Mouse (Mus musculus) left cerebral cortex, postnatal 14 days (tissue): ENCODE data around the gene Cdh12. TPM values are rescaled to one million over a fixed set of nuclear protein-coding genes. Genes with fewer than 3 reads are reported as not detected.
A peak's percentile ranks its signal among the peaks of the same experiment; 100 is the strongest.
"Not testable (repeated sequence)": the region's sequence is repeated elsewhere in the genome, so short reads cannot be mapped to it uniquely, and the experiment has no call there.

Source experiments
- DNase-seq, 2 experiments: peaks; one replicate each; pipeline ENCODE4 v3.0.0; 2021 to 2022; ENCODE audit warnings: low spot score in 2 of 2, mixed read lengths in 1 of 2
- intact Hi-C: fragments of 180-260 bp; cut with DNase I; formaldehyde crosslinking; loops from one replicate; pipeline ENCODE4 v1.15.1; 2025
- total RNA-seq, 2 experiments: library from RNA; stranded (reverse); gene quantifications; 2 replicates each; pipeline ENCODE4 v1.2.3; 2021

Gene Cdh12
- total RNA-seq, 2 experiments from 2014 or later = 44.6 to 50.6 TPM

DNA sequence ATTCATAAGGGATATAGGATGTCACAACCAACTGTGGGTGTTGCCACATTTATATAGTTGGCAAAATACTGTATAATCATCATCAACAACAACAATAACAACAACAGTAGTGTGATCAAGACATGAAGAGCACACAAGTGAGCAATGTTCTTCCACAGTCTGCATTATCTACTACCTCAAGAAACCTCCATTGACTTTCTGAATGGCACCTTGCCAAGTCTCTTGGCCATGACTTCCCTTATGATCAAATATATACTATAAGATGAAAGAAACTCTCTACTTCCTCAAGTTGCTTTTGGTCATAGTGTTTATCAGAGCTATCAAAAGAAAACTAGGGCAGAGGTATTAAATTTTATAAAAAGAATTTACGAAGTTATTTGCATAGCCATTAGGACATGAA, 820.8 kb downstream of the Cdh12 start:
- DNase-seq = no peak
- intact Hi-C loops = no loop called here

DNA sequence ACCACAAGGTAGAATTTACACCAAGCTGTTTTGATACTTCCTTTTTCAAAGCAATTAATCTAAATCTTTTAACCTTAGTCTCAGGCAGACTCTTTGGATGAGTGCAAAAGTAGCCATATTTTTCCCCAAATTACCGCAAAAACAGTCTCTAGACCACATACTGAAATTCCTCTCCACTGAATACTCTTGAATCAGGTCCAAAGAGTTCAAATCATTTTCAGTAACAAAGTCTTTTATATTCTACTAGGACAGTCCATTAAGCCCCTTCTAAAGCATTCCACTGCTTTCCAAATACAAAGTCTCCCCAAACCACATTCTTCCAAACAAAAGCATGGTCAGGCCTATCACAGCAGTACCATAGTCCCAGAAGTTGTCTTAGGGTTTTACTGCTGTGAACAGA, 848.0 kb downstream of the Cdh12 start:
- no peak for DNase-seq
- intact Hi-C loops = no loop called here

DNA sequence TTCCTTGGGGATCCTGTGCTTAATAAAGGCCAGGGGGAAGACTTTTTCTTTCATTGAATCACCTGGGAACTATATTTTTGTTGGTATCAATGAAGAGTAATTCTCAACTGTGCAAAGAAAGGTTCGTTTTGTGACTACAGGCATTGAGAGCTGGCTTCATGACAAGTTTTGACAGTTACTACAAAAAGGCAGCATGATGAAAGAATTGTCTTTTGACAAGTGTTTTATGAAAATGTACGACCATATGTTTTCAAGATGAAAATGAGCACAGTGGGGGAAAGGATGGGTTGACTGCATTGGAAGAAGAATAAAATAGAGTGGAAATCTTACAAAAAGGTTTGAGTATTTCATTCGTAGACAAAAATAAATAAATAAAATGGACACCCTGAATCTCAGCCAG, 866.4 kb downstream of the Cdh12 start:
- intact Hi-C loops = no loop called here
- DNase-seq = no peak

DNA sequence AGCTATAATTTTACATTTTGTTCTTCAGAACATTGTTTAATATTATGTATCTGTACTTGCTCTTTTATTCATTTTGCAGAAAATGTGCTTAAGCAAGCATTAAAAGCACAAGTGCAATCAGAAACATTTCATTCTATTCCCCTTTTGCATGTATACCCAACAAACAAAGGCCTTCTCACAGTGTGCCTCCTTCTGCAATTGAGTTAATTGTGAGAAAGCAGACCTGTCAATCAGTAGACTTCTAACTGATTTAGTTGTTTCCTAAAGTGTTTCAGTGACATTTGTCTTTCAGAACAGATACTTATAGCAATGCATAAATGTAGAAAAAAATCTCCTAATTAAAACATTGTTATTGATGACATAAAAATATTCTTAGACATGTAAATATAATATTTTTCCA, 894.8 kb downstream of the Cdh12 start:
- intact Hi-C loops = no loop called here

DNA sequence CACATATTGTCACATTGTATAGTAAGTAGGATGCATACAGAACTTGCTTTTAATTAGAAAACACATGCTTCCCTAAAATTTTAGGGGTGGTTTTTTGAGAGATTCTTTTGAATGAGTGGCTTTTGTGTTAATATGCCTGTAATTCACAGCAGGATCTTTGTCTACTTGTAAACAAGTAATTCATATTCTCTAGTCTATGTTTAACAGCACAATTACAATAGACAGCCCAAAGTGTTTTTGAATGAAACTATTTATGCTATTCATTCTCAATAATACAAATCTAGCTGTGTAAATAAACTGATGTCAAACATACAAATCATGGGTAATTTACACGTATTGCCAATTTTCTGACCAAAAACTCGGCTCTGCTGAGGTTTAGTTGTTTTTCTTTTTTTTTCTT, 895.3 kb downstream of the Cdh12 start:
- no peak for DNase-seq
- intact Hi-C loops = no loop called here

More for the DNA sequence above, 894.8 kb downstream of the Cdh12 start:
- DNase-seq = no peak

DNA sequence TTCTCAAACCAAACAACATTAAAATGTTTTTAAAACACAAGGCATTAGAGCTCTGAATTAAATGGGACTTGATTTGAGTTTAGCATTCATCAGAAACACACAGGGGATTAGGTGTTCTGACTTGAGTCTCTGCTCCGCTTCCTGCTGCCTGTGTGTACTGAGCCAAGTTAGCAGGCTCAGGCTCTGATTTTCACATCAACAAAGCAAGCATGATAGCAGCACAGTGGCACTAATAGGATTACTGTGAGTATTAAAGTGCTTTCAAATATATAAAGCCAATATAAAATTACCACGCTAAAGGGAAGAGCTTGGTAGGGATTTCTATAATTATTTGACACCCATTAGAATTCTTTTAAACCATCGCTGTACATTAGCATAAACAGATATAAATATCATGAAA, 895.7 kb downstream of the Cdh12 start:
- intact Hi-C loops = no loop called here
- no peak for DNase-seq

DNA sequence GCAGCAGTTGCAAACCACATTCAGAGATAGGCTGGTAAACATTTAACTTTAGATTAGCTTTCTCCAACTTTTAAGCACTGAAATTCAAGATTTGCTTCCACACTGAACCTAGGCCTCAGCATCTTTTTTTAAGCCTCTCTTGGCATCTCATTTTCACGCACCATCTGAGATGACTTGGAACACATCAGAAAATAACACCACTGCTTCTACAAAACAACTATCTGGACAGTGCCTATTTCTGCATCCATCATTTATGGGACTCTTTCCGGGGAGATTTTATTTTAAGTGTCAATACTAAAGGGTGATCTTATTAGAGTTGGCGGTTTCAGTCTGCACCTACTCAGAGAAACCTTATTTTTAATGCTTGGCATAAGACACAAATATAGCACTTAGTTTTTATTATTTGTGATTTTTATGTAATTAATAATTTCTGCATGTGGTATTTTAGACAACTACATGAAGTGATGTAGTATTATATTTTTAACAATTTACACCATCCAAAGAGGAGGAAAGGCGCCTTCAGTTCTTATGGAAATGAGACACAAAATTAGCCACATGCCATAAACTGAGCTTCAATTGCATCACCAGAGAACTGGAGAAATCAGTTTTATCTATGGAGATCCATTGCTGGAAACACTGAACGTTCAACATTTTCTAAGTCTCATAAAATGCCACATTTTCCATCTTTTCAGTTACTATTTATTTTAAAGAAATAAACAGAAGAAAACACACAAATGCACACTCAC, 906.5 kb downstream of the Cdh12 start:
- DNase-seq = peak in 1 of 2 experiments; percentile 11
- intact Hi-C loops = no loop called here

DNA sequence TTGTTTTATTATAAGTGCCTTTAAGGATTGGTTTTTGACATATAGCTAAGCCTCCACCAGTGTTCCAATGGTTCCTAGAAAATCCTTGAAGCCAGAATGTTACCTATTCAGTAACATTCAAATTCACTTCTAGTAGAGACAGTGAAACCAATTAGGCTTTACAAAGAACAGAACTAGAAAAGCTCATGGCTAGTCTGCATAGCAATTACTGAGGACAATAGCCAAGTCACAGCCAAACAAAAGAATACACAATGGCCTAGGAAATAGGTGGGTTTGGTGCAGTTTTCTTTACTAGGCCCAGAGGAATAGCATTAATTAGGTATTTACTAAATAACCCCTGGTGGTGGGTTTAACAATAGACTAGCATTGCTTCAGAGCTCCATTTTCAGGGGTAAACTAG, 917.3 kb downstream of the Cdh12 start:
- no peak for DNase-seq
- intact Hi-C loops = no loop called here

DNA sequence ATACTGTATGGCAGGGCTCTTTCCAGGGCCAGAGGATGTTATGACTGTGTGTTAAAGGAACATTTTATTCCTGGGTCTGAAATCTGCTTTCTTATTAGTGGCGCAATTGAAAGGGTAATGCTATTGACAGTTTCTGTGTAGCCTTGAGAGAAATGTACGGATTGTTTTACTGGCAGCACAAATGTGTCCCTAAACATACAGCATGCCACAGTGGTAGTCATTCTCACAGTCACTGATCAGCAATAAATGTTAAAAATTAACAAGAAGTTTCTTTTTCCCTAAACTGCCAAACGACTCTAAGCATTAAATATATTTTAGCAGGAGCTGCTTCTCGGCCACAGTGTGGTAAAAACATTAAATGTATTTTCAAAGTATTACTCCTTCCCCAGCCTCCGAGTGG, 926.4 kb downstream of the Cdh12 start:
- DNase-seq = no peak
- intact Hi-C loops = no loop called here

DNA sequence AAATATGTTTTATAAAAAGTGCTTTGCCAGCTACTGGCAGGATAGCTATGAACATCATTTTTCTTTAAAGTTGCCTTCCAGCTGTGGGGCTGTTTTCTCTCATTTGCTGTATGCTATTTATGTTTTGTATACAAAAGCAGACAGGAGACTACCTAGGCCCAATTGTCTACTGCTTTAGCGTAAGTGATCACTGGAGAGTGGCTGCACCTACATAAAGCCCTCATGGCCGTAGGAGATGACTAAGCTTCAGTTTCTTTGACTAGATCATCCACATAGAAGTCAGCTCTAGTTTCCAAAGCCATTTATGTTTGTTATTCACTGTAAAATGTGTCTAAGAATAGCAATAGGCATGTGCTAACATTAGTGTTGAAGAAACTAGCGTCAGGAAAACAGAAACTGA, 926.8 kb downstream of the Cdh12 start:
- intact Hi-C loops = no loop called here
- DNase-seq = no peak

DNA sequence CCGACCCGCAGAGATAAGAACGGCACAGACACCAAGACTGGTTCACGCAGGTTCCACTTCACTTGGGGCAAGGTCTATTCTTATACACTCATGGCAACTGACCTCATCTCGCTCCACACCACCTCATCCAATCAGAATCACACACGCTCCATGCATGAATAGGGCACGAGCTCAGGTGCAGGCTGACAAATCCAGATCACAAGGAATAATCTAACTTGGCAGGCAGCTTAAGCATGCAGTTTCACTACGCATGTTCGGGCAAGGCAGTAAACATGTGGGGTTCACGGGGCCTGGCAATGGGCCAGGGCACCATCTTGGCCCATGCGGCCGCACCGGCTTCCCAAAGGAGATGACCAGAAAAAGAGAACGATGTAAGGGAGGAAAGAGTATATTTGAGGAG, 942.4 kb downstream of the Cdh12 start:
- not testable (repeated sequence) for DNase-seq
- intact Hi-C loops = loop anchor here (10.0 kb wide), 1 partner anchor 937 kb away; no protein-coding TSS in a partner anchor

DNA sequence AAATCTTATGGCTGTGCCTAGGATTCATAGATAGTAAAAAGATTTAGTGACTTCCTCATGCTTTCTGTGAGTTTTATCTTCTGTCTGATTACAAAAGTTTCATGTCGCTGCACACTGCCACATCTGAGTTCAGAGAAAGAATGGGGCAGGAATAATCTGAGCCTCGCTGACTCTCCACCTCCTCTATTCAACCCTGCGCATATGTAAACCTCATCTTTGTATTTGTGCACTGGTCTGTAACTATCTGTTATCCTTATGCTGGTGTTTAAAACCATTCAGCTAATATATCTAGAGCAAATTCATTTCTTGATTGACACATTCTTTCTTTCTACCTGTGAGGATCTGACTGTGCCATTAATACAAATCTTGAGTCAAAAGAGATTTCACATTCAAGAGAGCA, 944.0 kb downstream of the Cdh12 start:
- DNase-seq = no peak
- intact Hi-C loops = loop anchor here (10.0 kb wide), 1 partner anchor 938 kb away; no protein-coding TSS in a partner anchor

DNA sequence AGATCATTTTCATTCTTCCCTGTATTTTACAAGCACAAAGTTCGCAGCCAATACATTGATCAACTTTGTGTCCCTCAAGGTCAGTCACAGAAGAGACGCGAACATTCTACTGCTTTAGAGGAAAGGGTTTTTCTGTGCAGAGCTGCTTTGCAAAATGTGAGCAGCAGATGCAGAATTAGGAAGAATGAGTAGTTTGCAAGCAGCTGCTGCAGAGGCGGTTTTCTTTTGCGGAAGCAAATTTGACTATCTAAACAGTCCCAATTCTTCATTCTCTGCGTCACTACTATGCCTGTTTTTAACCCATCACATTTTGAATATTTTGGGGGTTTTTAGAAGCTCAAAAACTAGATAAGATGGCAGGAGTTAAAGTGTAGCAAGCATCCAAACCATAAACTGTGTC, 956.1 kb downstream of the Cdh12 start:
- intact Hi-C loops = loop anchor here (1.0 to 5.0 kb wide), 2 partner anchors 294 to 1933 kb away; no protein-coding TSS in a partner anchor
- DNase-seq = peak; percentile 54 to 66

DNA sequence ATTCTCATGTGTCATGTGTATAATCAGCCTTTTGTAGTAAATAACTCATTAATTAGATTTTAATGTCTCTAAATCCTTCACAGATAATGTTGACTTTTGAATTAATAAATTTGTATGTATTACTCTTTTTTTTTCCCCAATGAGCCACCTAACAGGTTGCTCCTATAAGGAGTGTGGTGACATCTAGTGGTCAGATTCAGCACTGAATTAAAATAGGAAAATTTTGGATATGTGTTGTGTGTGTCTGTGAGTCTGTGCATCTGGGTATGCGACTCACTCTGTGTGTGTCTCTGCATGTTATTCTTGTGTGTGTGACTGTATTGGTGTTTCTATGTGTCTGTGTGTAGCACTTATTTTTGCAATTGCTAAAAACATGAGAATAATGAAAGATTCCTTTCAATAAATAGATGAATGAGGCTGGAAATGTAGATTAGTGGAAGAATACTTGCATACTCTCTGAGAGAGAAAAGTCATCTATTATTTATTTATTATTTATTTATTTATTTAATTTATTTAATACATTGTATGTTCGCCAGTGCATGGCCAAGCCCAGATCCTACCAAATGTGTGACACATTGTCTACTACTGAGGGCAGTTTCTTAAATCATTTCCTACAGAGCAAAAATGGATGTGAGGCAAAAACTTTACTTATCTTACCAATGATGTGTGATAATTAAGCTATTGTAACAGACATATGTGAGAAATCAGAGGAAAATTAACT, 958.4 kb downstream of the Cdh12 start:
- intact Hi-C loops = loop anchor here (5.0 kb wide), 1 partner anchor 1935 kb away; no protein-coding TSS in a partner anchor
- peak; percentile 56 to 78 for DNase-seq

DNA sequence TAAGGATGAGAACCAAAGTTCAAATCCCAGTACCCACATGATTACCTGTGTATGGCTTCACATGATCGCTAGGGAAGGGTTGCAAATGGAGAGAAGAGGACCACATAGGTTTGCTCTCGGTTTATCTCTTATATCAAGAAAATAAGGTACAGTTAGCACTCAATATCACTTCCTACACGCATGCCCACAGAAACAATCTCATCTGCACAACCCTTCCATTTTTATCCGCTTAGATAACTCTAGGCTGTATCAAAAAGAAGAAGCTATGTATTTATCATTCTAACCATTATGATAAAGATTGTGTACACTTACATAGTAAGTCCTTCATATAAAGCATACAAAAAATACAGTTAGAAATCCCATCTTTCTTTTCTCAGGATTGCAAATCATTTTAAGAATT, 988.3 kb downstream of the Cdh12 start:
- intact Hi-C loops = no loop called here

DNA sequence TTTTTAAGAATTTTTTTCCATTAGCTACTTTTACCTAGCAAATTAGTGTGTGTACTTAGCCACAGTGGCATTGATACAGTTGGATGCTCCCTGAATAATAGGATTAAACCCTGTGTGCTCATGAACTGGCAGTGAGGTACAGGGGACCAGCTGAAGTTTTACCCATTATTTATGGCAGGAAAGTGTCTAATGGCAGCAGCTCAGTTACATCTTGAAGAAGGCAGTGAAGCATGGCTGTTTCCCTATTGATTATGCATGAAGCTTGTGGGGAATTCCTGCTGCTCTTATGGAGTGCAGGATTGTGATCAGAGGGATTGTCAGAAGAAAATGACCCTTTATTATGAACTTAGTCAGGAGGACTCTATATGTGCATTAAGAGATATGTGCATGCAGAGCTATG, 988.9 kb downstream of the Cdh12 start:
- DNase-seq = no peak
- intact Hi-C loops = no loop called here

More for the DNA sequence above, 988.3 kb downstream of the Cdh12 start:
- DNase-seq = no peak

DNA sequence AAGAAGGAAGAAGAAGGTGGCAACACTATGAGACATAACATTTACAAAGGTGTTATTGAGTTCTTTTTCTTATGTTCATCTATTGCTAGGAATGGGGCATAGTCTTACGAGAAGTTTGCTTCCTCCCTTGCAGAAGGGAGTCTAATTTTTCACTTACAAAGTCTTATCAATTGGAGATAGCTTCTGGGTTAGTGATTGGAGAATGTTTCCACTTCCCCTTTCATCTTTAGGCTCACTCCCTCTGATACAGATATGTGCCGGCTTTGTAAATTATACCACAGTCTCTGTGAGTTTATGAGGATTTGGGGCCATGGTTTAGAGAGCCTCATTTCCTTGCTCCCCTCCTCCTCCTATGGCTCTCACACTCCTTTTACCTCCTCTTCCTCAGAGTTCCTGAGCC, 1009.0 kb downstream of the Cdh12 start:
- DNase-seq = no peak
- intact Hi-C loops = no loop called here

DNA sequence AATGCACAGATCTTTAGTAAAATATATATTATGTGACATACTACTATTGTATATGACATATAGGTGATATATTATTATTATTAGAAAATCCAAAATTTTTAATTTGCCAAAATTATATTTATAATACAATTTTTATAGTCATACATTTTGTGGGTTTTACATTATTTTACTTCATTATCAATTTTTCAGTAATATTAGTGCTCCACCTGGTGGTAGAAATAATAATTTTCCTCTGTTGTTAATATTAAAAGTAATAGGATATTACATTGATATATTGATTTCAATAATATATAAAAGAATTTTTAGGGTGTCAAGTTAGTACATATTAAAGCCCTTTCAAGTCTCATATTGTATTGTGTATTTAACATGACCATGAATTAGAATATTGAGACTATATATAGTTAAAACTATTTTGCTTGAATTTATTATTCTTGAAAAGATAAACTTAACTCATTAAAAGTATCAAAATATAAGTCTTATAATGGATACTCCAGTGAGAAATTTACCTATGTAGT, 1070.3 kb downstream of the Cdh12 start:
- intact Hi-C loops = no loop called here
- no peak for DNase-seq

DNA sequence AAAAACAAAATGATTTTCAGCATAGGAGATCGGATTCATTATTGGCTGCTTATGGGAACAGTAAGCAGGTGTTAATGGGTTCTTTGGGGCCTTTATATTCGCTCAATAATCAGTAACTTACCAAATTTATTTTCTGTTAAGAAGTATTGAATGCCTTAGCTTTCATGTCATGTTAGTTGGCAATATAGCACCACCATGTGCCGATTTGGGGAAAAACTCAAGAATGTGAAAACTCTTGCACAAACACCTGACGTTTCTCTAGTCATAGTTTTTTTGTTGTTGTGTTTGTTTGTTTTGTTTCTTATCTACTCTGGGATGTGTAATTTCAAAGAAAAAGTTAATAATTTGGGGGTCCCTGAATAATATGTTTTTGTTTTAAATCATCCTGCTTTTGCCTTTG, 1081.7 kb downstream of the Cdh12 start:
- peak; percentile 32 to 34 for DNase-seq
- intact Hi-C loops = no loop called here

DNA sequence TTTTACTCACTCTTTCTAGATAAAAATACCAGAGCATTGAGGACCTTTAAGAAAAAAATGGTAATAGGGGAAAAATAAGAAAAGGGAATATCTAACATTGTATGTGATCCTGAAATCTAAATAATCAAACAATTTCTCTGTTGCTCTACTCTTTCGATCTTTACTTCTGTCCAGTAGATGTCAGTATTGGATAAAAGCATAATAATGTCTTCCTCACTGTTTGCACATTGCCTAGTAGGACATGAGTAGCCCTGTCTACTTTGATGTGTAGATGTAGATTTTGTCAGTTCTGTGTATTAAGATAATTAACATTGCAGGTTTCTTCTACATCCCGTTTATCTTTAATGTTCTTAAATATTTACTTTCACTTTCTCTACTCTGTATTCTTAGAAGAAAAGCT, 1087.8 kb downstream of the Cdh12 start:
- intact Hi-C loops = no loop called here

DNA sequence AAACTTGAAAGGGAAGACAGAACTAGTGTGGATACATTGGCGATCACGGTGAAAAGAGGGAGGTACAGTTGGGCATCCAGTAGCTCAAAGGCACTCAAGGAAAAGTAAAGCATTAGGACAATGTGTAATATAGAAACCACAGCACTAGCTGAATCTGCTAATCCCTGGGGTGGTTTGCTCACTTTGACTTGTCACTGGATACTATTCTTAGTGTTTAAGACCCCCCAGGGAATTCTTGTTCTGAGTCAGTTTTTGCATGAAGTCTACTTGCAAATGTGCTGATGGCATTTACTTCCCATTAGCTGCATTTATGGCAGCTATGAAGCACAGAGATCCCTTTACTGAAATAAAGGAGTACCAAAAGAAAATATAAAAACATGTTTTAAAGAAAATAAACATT, 1095.7 kb downstream of the Cdh12 start:
- DNase-seq = no peak
- intact Hi-C loops = no loop called here

More for the DNA sequence above, 1087.8 kb downstream of the Cdh12 start:
- peak in 1 of 2 experiments; percentile 22 for DNase-seq
